Mouse (Mus musculus) forebrain, postnatal 0 days (tissue): ENCODE data around the gene Pnpo. TPM values are rescaled to one million over a fixed set of nuclear protein-coding genes. Genes with fewer than 3 reads are reported as not detected.

ENCODE experiments used
- ATAC-seq: fragments of 200-750 bp; cut with Nextera tagmentation; 2 replicates; pipeline ENCODE4 v1.8.0; 2017; ENCODE audit warnings: mild to moderate bottlenecking, moderate library complexity
- DNase-seq: peaks from one replicate; pipeline ENCODE4 v3.0.0-alpha.2; 2015
- H3K27ac ChIP-seq: fragments of 300-500 bp; sonication (generic); 2 replicates; pipeline ENCODE4 v1.5.1; 2014; ENCODE audit warnings: low read depth, mild to moderate bottlenecking, antibody characterized with exemption, low read length, moderate library complexity, mixed read lengths
- H3K27me3 ChIP-seq: fragments of 300-500 bp; sonication (generic); 2 replicates; pipeline ENCODE4 v1.6.1; 2014; ENCODE audit warnings: mild to moderate bottlenecking, low read length, mixed read lengths; ENCODE audit not compliant: insufficient read depth
- H3K36me3 ChIP-seq: fragments of 300-500 bp; sonication (generic); 2 replicates; pipeline ENCODE4 v1.6.1; 2014; ENCODE audit warnings: mild to moderate bottlenecking, moderate library complexity; ENCODE audit not compliant: insufficient read depth
- H3K4me1 ChIP-seq: fragments of 300-500 bp; sonication (generic); 2 replicates; pipeline ENCODE4 v1.6.1; 2014; ENCODE audit warnings: antibody characterized with exemption; ENCODE audit not compliant: insufficient read depth
- H3K4me2 ChIP-seq: fragments of 300-500 bp; sonication (generic); 2 replicates; pipeline ENCODE4 v1.6.1; 2014; ENCODE audit warnings: low read depth, mild to moderate bottlenecking, moderate library complexity
- H3K4me3 ChIP-seq: fragments of 300-500 bp; sonication (generic); 2 replicates; pipeline ENCODE4 v1.5.1; 2014; ENCODE audit warnings: low read depth, low read length, mixed read lengths
- H3K9ac ChIP-seq: fragments of 300-500 bp; sonication (generic); 2 replicates; pipeline ENCODE4 v1.6.1; 2014; ENCODE audit warnings: mild to moderate bottlenecking
- H3K9me3 ChIP-seq: fragments of 300-500 bp; sonication (generic); 2 replicates; pipeline ENCODE4 v1.6.1; 2016; ENCODE audit warnings: low read length
- CTCF ChIP-seq: sonication (generic); IDR thresholded peaks from 2 replicates; pipeline ENCODE4 v1.5.1; 2016; ENCODE audit warnings: antibody characterized with exemption, control low read depth, low read depth
- WGBS: fragments of 180-500 bp; shearing (Covaris S2); extraction: QIAGEN DNeasy Blood & Tissue Kit; methylation state at CpG from one replicate; pipeline ENCODE4 v1.1.7; 2014; 5-methylcytosine and 5-hydroxymethylcytosine counted together
- polyA plus RNA-seq: library from polyadenylated mRNA; unstranded; fragments of >200 nt; fragmentation: Nextera tagmentation; extraction: Ambion mirVana; gene quantifications from 2 replicates; pipeline ENCODE4 v1.2.1, GENCODE M21; 2015
- total RNA-seq: library from RNA; depleted of rRNA; stranded (reverse); fragments of >200 nt; gene quantifications from 2 replicates; pipeline ENCODE4 v1.2.3, GENCODE M21; 2014

Gene Pnpo
- total and polyA plus RNA-seq, 2 experiments from 2014 or later = 26.2 to 33.1 TPM

GRCm38 (mm10) chr11:96982859-96983258 lies 39.1 kb upstream of the Pnpo start, which contains the start of gene Sp2:
TSS of gene Sp2 (minus strand) at chr11:96982959.
- H3K9me3 ChIP-seq = no peaks in the 10 kb centered on the region
- no peaks in the 10 kb centered on the region for H3K27me3 ChIP-seq
- peak within 1 kb of the TSS; percentile 35 for H3K4me2 ChIP-seq
- 0 out of 2 replicates have a peak, but pooled peaks cover 6% of the 10 kb centered on the region for H3K4me1 ChIP-seq
- H3K9ac ChIP-seq = peak within 1 kb of the TSS; percentile 25; the same call in 1 of the 2 replicates
- DNase-seq = no peak
- no peaks in the 10 kb centered on the region for H3K36me3 ChIP-seq
- no peak for ATAC-seq
- no peak for TF ChIP-seq CTCF
- H3K27ac ChIP-seq = no peak within 1 kb of the TSS
- 81% methylated on average over 7 of the region's 7 CpGs for WGBS
- 0 out of 2 replicates have a peak within 1 kb of the TSS, but pooled peaks have one; percentile 9 for H3K4me3 ChIP-seq

- ATAC-seq (no peak), DNase-seq (peak; percentile 86)
- Histone ChIP-seq H3K4me3 (0 out of 2 replicates have a peak overlapping the region, but pooled peaks have one; percentile 9), H3K4me2 (peak overlapping the region; percentile 35), H3K9me3 (no peaks in the 10 kb centered on the region), H3K27ac (no peak overlapping the region), H3K27me3 (no peaks in the 10 kb centered on the region), H3K9ac (peak overlapping the region; percentile 25; the same call in 1 of the 2 replicates), H3K4me1 (0 out of 2 replicates have a peak, but pooled peaks cover 6% of the 10 kb centered on the region), H3K36me3 (no peaks in the 10 kb centered on the region)
- WGBS = 3% methylated on average over 7 of the region's 7 CpGs
- TF ChIP-seq CTCF = peak; percentile 96
Measured at GRCm38 (mm10) chr11:96982355-96982754, 38.6 kb upstream of the Pnpo start.

- Histone ChIP-seq H3K9me3 (no peaks in the 10 kb centered on the region), H3K4me1 (peaks cover 9% of the 10 kb centered on the region; the same call in 1 of the 2 replicates), H3K4me3 (no peak overlapping the region), H3K27ac (no peak overlapping the region), H3K27me3 (no peaks in the 10 kb centered on the region), H3K36me3 (no peaks in the 10 kb centered on the region), H3K4me2 (no peak overlapping the region), H3K9ac (no peak overlapping the region)
- ATAC-seq (no peak), DNase-seq (no peak)
- WGBS = 83% methylated on average over 15 of the region's 15 CpGs
- TF ChIP-seq CTCF = no peak
Measured at GRCm38 (mm10) chr11:96981461-96981860, 37.7 kb upstream of the Pnpo start.

GRCm38 (mm10) chr11:96980021-96980420 lies 36.2 kb upstream of the Pnpo start:
- WGBS = 78% methylated on average over 5 of the region's 5 CpGs
- Histone ChIP-seq H3K27me3 (no peaks in the 10 kb centered on the region), H3K36me3 (no peaks in the 10 kb centered on the region), H3K27ac (no peak overlapping the region), H3K4me3 (no peak overlapping the region), H3K4me2 (no peak overlapping the region), H3K4me1 (peaks cover 18% of the 10 kb centered on the region), H3K9ac (no peak overlapping the region), H3K9me3 (no peaks in the 10 kb centered on the region)
- no peak for ATAC-seq
- TF ChIP-seq CTCF = no peak
- DNase-seq = no peak

GRCm38 (mm10) chr11:96979329-96979728 lies 35.5 kb upstream of the Pnpo start:
- ATAC-seq = no peak

GRCm38 (mm10) chr11:96978401-96979246 lies 34.8 kb upstream of the Pnpo start:
- ATAC-seq (no peak), DNase-seq (no peak)
- Histone ChIP-seq H3K36me3 (no peaks in the 10 kb centered on the region), H3K4me1 (peaks cover 18% of the 10 kb centered on the region), H3K27ac (peak overlapping the region; percentile 74), H3K4me2 (peak overlapping the region; percentile 79), H3K9me3 (no peaks in the 10 kb centered on the region), H3K9ac (peak overlapping the region; percentile 62), H3K4me3 (peak overlapping the region; percentile 60), H3K27me3 (no peaks in the 10 kb centered on the region)
- 33% methylated on average over 17 of the region's 17 CpGs for WGBS
- TF ChIP-seq CTCF = no peak

More at GRCm38 (mm10) chr11:96979329-96979728, 35.5 kb upstream of the Pnpo start:
- DNase-seq = no peak
- Histone ChIP-seq H3K9me3 (no peaks in the 10 kb centered on the region), H3K36me3 (no peaks in the 10 kb centered on the region), H3K4me3 (no peak overlapping the region), H3K9ac (no peak overlapping the region), H3K4me2 (no peak overlapping the region), H3K27ac (no peak overlapping the region), H3K27me3 (no peaks in the 10 kb centered on the region), H3K4me1 (peaks cover 18% of the 10 kb centered on the region)
- no peak for TF ChIP-seq CTCF
- WGBS = 88% methylated on average over 7 of the region's 7 CpGs
